Comparison of ENCODE assay signal across 8 mouse cellular contexts in genomic region chr19:45675720-45676581, GRCm38 (mm10). TPM values are rescaled to one million over a fixed set of nuclear protein-coding genes. Genes with fewer than 3 reads are reported as not detected.
DNase-seq lines count a peak whose midpoint lies in the region; ATAC-seq and TF ChIP-seq lines count a peak whose summit lies in the region.

No protein-coding gene starts in this region.

- no peaks in the 10 kb centered on the region for H3K36me3 ChIP-seq in kidney, embryonic 14.5 days (ENCODE audit: control insufficient read depth, insufficient read depth, low read length)
- no peaks in the 10 kb centered on the region for H3K36me3 ChIP-seq in heart, embryonic 13.5 days
- H3K36me3 ChIP-seq in liver, embryonic 12.5 days: no peaks in the 10 kb centered on the region

- no peak overlapping the region for H3K27ac ChIP-seq in kidney, embryonic 14.5 days (ENCODE audit: low read depth, low read length)
- H3K27ac ChIP-seq in brown adipose tissue, adult 24 weeks (replicated peaks; ENCODE audit: low read depth, low read length): no peak overlapping the region
- no peak overlapping the region for H3K27ac ChIP-seq in heart, embryonic 13.5 days (replicated peaks)
- peak overlapping the region; percentile 46; the same call in 1 of the 2 replicates for H3K27ac ChIP-seq in liver, embryonic 12.5 days
- H3K27ac ChIP-seq in olfactory bulb, adult 2 months (ENCODE audit: insufficient read depth, low read depth, low read length): no peak overlapping the region

- no peak for TF ChIP-seq POLR2A in olfactory bulb, adult 2 months (IDR thresholded peaks at IDR 0.05; ENCODE audit: insufficient read depth, low read depth, low read length)

- WGBS in kidney, embryonic 14.5 days: under 1% methylated on average over 38 of the region's 38 CpGs
- under 1% methylated on average over 38 of the region's 38 CpGs for WGBS in heart, embryonic 13.5 days
- WGBS in liver, embryonic 12.5 days (ENCODE audit: insufficient replicate concordance): under 1% methylated on average over 38 of the region's 38 CpGs
- WGBS in olfactory bulb, adult 2 months: 4% methylated on average over 38 of the region's 38 CpGs

- no peak for ATAC-seq in kidney, embryonic 14.5 days (ENCODE audit: low FRiP score, low TSS enrichment)
- ATAC-seq in heart, embryonic 13.5 days (ENCODE audit: extremely low read depth, insufficient number of reproducible peaks, low FRiP score, low TSS enrichment): no peak
- peak; percentile 78 for ATAC-seq in liver, embryonic 12.5 days

- no peaks in the 10 kb centered on the region for H3K9me3 ChIP-seq in kidney, embryonic 14.5 days (ENCODE audit: control insufficient read depth, low read length)
- no peaks in the 10 kb centered on the region for H3K9me3 ChIP-seq in heart, embryonic 13.5 days
- H3K9me3 ChIP-seq in liver, embryonic 12.5 days (replicated peaks): no peaks in the 10 kb centered on the region

- H3K4me1 ChIP-seq in kidney, embryonic 14.5 days (ENCODE audit: control insufficient read depth, insufficient read depth, low read length): 0 out of 2 replicates have a peak, but pooled peaks cover 6% of the 10 kb centered on the region
- H3K4me1 ChIP-seq in brown adipose tissue, adult 24 weeks (ENCODE audit: control insufficient read depth, insufficient read depth, insufficient read length, low read length): 0 out of 2 replicates have a peak, but pooled peaks cover 3% of the 10 kb centered on the region
- peaks cover 27% of the 10 kb centered on the region for H3K4me1 ChIP-seq in heart, embryonic 13.5 days
- H3K4me1 ChIP-seq in liver, embryonic 12.5 days: peaks cover 30% of the 10 kb centered on the region
- H3K4me1 ChIP-seq in olfactory bulb, adult 2 months (ENCODE audit: control insufficient read depth, insufficient read depth, low read length): peaks cover 7% of the 10 kb centered on the region; the same call in 1 of the 2 replicates

- H3K4me2 ChIP-seq in kidney, embryonic 14.5 days (replicated peaks; ENCODE audit: low read depth, low read length): peak overlapping the region; percentile 62
- H3K4me2 ChIP-seq in heart, embryonic 13.5 days: peak overlapping the region; percentile 72
- peak overlapping the region; percentile 80 for H3K4me2 ChIP-seq in liver, embryonic 12.5 days

- H3K9ac ChIP-seq in kidney, embryonic 14.5 days (ENCODE audit: low read depth, low read length): peak overlapping the region; percentile 37; the same call in 1 of the 2 replicates
- peak overlapping the region; percentile 75 for H3K9ac ChIP-seq in heart, embryonic 13.5 days
- peak overlapping the region; percentile 58 for H3K9ac ChIP-seq in liver, embryonic 12.5 days

- H3K27me3 ChIP-seq in kidney, embryonic 14.5 days (ENCODE audit: control insufficient read depth, insufficient read depth, low read length): no peaks in the 10 kb centered on the region; the same call in 1 of the 2 replicates
- peaks cover 11% of the 10 kb centered on the region for H3K27me3 ChIP-seq in heart, embryonic 13.5 days (replicated peaks)
- peaks cover 53% of the 10 kb centered on the region for H3K27me3 ChIP-seq in liver, embryonic 12.5 days (replicated peaks)

- no peak for TF ChIP-seq CTCF in olfactory bulb, adult 2 months (IDR thresholded peaks at IDR 0.05; ENCODE audit: insufficient read depth, low read depth, low read length)

- H3K4me3 ChIP-seq in kidney, embryonic 14.5 days (ENCODE audit: low read length): peak overlapping the region; percentile 36
- peak overlapping the region; percentile 48 for H3K4me3 ChIP-seq in brown adipose tissue, adult 24 weeks (ENCODE audit: insufficient read depth, low read depth, low read length)
- peak overlapping the region; percentile 49 for H3K4me3 ChIP-seq in heart, embryonic 13.5 days
- peak overlapping the region; percentile 58 for H3K4me3 ChIP-seq in liver, embryonic 12.5 days
- peak overlapping the region; percentile 8 for H3K4me3 ChIP-seq in olfactory bulb, adult 2 months (ENCODE audit: insufficient read depth, low read depth, low read length)

- no peak for DNase-seq in kidney, adult 11 months
- DNase-seq in layer of hippocampus, adult 18-20 months (ENCODE audit: low spot score in 2 of 2): no peak
- DNase-seq in urinary bladder, postnatal 25 days (ENCODE audit: low spot score): no peak

RNA-seq across cellular contexts. Expression of gene Fbxw4, which starts 15.8 kb away (rescaled TPM):
- 7.2 and 8.3 TPM in 2 replicates for polyA plus RNA-seq in kidney, embryonic 14.5 days (2014; fragmentation: Nextera tagmentation; extraction: Ambion mirVana)
- 32.7 and 59.3 TPM in 2 replicates for polyA plus RNA-seq in brown adipose tissue, adult 24 weeks (2012; ENCODE audit: insufficient read depth, insufficient read length, missing spikeins)
- polyA plus RNA-seq in heart, embryonic 13.5 days (2015; fragmentation: Nextera tagmentation; extraction: Ambion mirVana): 3.3 and 3.8 TPM in 2 replicates
- 4.3 and 4.6 TPM in 2 replicates for polyA plus RNA-seq in liver, embryonic 12.5 days (2016; fragmentation: Nextera tagmentation; extraction: Ambion mirVana)
- not detected in 2 replicates for polyA plus RNA-seq in olfactory bulb, adult 2 months (2012; ENCODE audit: insufficient read depth, insufficient read length, low replicate concordance, missing spikeins)
- 10 to 100 TPM; 36.4 to 38.7 TPM for total RNA-seq in layer of hippocampus, adult 18-20 months (2021)

Comparison
In these comparisons a context has a peak if more than half of its experiments do, and no peak if none do; other contexts are left out.
1. H3K4me3 ChIP-seq: peak in every context shown above with its lines; median percentile 58 in liver, embryonic 12.5 days; 49 in heart, embryonic 13.5 days; 48 in brown adipose tissue, adult 24 weeks; 36 in kidney, embryonic 14.5 days; 8 in olfactory bulb, adult 2 months.